Mouse (Mus musculus) adrenal gland, adult 2 months (tissue): ENCODE measurements around the gene Lzts2. TPM values are rescaled to one million over a fixed set of nuclear protein-coding genes. Genes with fewer than 3 reads are reported as not detected.
"Not testable (repeated sequence)": the region's sequence is repeated elsewhere in the genome, so short reads cannot be mapped to it uniquely, and the experiment has no call there.

Source experiments
- DNase-seq: peaks from one replicate; pipeline ENCODE4 v3.0.0; 2021
- polyA plus RNA-seq: library from polyadenylated mRNA; depleted of rRNA; stranded (reverse); fragments of >200 nt; gene quantifications from 2 replicates; pipeline ENCODE4 v1.2.3, GENCODE M21; 2012
- total RNA-seq, 2 experiments: library from RNA; stranded (reverse); gene quantifications; 2 replicates each; pipeline ENCODE4 v1.2.3; 2021

Gene Lzts2
- total and polyA plus RNA-seq, 3 experiments = 52.8 to 313 (median 111) TPM

- DNase-seq = peak; percentile 6
Measured at GRCm38 (mm10) chr19:45025937-45026568, 11.8 kb downstream of the Lzts2 start.

- DNase-seq = no peak
Measured at GRCm38 (mm10) chr19:45026958-45027670, 12.9 kb downstream of the Lzts2 start.

GRCm38 (mm10) chr19:45027848-45028247, 13.6 kb downstream of the Lzts2 start:
- peak; percentile 9 for DNase-seq

- DNase-seq = peak; percentile 30
Measured at GRCm38 (mm10) chr19:45028746-45029145, 14.5 kb downstream of the Lzts2 start.

GRCm38 (mm10) chr19:45029571-45029970, 15.4 kb downstream of the Lzts2 start:
- peak; percentile 17 for DNase-seq

- peak; percentile 70 for DNase-seq
Measured at GRCm38 (mm10) chr19:45030111-45030510, 15.9 kb downstream of the Lzts2 start.

GRCm38 (mm10) chr19:45030746-45031693, 16.8 kb downstream of the Lzts2 start:
- peak; percentile 82 for DNase-seq

GRCm38 (mm10) chr19:45031780-45032179, 17.6 kb downstream of the Lzts2 start:
- DNase-seq = peak; percentile 82

GRCm38 (mm10) chr19:45032570-45033332, 18.5 kb downstream of the Lzts2 start:
- DNase-seq = peak; percentile 26

GRCm38 (mm10) chr19:45036867-45037266, 22.7 kb downstream of the Lzts2 start:
- DNase-seq = peak; percentile 70

GRCm38 (mm10) chr19:45038198-45038597, 24.0 kb downstream of the Lzts2 start:
- not testable (repeated sequence) for DNase-seq

- no peak for DNase-seq
Measured at GRCm38 (mm10) chr19:45040214-45040613, 26.0 kb downstream of the Lzts2 start.

GRCm38 (mm10) chr19:45044389-45044927, 30.2 kb downstream of the Lzts2 start:
- DNase-seq = no peak

GRCm38 (mm10) chr19:45045236-45045635, 31.0 kb downstream of the Lzts2 start:
- DNase-seq = no peak

GRCm38 (mm10) chr19:45045651-45046050, 31.4 kb downstream of the Lzts2 start, which contains the start of gene Pdzd7:
Gene Pdzd7 (minus strand): TSS chr19:45045717.
- no peak for DNase-seq

GRCm38 (mm10) chr19:45046523-45047321, 32.5 kb downstream of the Lzts2 start:
- DNase-seq = peak; percentile 90

- peak; percentile 95 for DNase-seq
Measured at GRCm38 (mm10) chr19:45047417-45047934, 33.3 kb downstream of the Lzts2 start, which contains the start of gene Sfxn3. Gene Sfxn3 (plus strand): TSS chr19:45047503.

GRCm38 (mm10) chr19:45047935-45048643, 33.9 kb downstream of the Lzts2 start:
- DNase-seq = peak; percentile 75

GRCm38 (mm10) chr19:45048644-45049365, 34.6 kb downstream of the Lzts2 start:
- no peak for DNase-seq
